Mouse (Mus musculus): ENCODE measurements around the gene Ssu72. TPM values are rescaled to one million over a fixed set of nuclear protein-coding genes. Genes with fewer than 3 reads are reported as not detected.

Gene Ssu72
- polyA plus RNA-seq, 1 experiment from 2014 or later = 169 TPM

DNA sequence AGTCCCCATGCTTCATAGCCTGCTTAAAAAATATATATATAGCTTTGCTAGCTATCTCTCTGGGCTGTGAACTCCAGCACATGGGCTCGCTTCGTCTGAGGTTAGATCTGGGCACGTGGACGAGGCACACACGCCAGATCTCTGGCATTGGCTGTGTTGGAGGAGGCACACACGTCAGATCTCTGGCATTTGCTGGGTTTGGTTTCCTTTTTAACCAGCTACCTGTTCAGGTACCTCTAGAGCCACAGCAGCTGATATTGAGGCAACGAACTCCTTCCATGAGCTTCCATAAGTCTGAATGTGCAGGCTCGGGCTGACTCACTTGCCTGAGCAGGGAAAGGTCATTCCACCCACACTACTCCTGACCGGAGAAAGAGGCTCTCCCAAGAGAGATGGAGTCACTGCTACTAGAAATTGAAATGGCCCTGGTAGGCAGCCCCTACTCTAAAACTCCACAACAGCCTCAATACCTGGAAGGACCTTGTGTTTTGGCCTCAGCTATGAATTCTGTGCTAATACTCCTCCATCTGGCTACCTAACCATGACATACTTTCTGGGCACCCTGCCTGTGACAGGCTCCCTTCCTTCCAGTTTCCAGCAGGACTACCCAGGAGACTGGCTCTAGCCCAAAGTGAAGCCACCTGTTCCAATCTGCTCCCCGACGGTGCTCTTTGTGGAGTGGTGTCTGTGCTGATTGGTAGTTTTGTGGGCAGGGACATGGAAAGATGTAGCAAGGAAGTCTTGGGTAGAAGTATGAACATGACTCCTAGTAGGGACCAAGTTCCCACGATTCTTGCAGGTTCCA lies 13.8 kb upstream of the Ssu72 start:
- 85% methylated on average over 12 of the region's 12 CpGs for WGBS

DNA sequence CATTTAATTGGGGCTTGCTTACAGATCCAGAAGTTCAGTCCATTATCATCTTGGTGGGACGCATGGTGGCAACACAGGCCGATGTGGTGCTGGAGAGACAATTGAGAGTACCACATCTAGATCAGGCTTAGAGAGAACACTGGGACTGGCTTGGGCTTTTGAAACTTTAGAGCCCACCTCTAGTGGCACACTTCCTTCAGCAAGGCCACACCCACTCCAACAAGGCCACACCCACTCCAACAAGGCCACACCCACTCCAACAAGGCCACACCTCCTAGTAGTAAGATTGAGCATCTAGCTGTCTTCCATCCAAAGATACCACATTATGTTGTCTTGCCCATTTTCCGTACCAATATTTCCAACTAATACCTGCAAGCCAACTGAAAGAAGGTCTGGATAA lies 12.2 kb upstream of the Ssu72 start:
- WGBS = 95% methylated on average over 3 of the region's 3 CpGs
- Histone ChIP-seq H3K36me3 (no peaks in the 10 kb centered on the region), H3K4me1 (peaks cover 19% of the 10 kb centered on the region), H3K27me3 (ENCODE audit: low read depth, poor library complexity, severe bottlenecking) (peaks cover 45% of the 10 kb centered on the region), H3K4me3 (no peak overlapping the region), H3K9me3 (replicated peaks) (no peaks in the 10 kb centered on the region), H3K27ac (replicated peaks) (no peak overlapping the region)
- DNase-seq (ENCODE audit: low spot score) = no peak

More for the DNA sequence above, 13.8 kb upstream of the Ssu72 start:
- Histone ChIP-seq H3K36me3 (no peaks in the 10 kb centered on the region), H3K4me1 (peaks cover 19% of the 10 kb centered on the region), H3K4me3 (no peak overlapping the region), H3K27ac (replicated peaks) (no peak overlapping the region), H3K9me3 (replicated peaks) (no peaks in the 10 kb centered on the region), H3K27me3 (ENCODE audit: low read depth, poor library complexity, severe bottlenecking) (peaks cover 30% of the 10 kb centered on the region)
- no peak for DNase-seq (ENCODE audit: low spot score)

DNA sequence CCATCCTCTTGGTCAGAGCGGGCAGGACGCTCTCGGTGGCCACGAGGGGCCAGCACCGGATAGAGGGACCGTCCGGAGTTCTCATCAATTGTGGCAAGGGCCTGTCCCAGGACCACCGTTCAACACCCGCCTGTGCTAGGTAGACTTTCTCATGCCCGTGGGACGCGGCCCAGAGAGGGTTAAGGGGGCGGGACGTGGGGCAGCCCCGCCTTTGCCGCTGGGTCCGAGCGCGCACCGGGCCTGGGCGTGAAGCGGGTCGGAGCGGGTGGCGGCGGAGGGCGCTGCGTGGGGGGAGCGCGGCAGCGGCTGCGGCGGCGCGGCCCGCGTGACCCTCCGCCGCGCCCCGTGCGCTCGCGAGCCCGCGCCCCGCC lies 10.5 kb upstream of the Ssu72 start, which contains the start of gene Fndc10:
Fndc10 (plus strand) TSS at position 232 of the 371 bp plus-strand sequence.
- DNase-seq (ENCODE audit: low spot score) = peak; percentile 74
- peaks cover 45% of the 10 kb centered on the region for H3K27me3 ChIP-seq (ENCODE audit: low read depth, poor library complexity, severe bottlenecking)
- H3K9me3 ChIP-seq (replicated peaks) = no peaks in the 10 kb centered on the region
- WGBS = 2% methylated on average over 47 of the region's 47 CpGs
- H3K36me3 ChIP-seq = no peaks in the 10 kb centered on the region
- H3K27ac ChIP-seq (replicated peaks) = peak within 1 kb of the TSS; percentile 83
- H3K4me3 ChIP-seq = peak within 1 kb of the TSS; percentile 81
- H3K4me1 ChIP-seq = peaks cover 19% of the 10 kb centered on the region

DNA sequence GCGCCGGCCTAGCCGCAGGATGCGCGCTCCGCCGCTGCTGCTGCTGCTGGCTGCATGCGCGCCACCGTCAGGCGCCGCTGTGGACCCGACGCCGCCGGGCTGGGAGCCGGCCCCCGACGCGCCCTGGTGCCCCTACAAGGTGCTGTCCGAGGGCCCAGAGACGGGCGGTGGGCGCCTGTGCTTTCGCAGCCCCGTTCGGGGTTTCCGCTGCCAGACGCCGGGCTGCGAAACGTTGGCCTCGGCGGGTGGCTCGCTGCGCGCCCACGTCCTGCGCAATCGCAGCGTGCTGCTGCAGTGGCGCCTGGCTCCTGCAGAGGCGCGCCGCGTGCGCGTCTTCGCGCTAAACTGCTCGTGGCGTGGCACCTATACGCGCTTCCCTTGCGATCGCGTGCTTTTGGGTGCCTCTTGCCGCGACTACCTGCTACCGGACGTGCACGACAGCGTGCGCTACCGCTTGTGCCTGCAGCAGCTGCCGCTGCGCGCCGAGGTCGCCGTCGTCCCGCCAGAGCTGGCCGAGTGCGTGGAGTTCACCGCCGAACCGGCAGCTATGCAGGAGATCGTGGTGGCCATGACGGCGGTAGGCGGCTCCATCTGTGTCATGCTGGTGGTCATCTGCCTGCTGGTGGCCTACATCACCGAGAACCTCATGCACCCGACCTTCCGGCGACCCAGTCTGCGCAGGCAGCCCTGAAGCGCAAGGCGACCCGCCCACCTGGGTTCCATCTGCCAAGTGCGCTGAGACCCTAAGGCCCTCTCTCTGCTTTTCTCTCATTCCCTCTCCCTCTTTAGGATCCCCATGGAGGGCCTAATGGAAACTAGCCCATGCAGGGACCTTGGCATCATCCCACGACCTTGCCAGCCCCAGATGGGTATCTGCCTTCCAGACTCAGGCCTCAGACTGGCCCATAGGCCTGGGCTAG lies 9.9 kb upstream of the Ssu72 start:
- peak; percentile 64 for DNase-seq (ENCODE audit: low spot score)
- peak overlapping the region; percentile 83 for H3K27ac ChIP-seq (replicated peaks)
- 2% methylated on average over 92 of the region's 92 CpGs for WGBS
- no peaks in the 10 kb centered on the region for H3K36me3 ChIP-seq
- H3K27me3 ChIP-seq (ENCODE audit: low read depth, poor library complexity, severe bottlenecking) = peaks cover 45% of the 10 kb centered on the region
- H3K4me1 ChIP-seq = peaks cover 19% of the 10 kb centered on the region
- H3K4me3 ChIP-seq = peak overlapping the region; percentile 81
- no peaks in the 10 kb centered on the region for H3K9me3 ChIP-seq (replicated peaks)

DNA sequence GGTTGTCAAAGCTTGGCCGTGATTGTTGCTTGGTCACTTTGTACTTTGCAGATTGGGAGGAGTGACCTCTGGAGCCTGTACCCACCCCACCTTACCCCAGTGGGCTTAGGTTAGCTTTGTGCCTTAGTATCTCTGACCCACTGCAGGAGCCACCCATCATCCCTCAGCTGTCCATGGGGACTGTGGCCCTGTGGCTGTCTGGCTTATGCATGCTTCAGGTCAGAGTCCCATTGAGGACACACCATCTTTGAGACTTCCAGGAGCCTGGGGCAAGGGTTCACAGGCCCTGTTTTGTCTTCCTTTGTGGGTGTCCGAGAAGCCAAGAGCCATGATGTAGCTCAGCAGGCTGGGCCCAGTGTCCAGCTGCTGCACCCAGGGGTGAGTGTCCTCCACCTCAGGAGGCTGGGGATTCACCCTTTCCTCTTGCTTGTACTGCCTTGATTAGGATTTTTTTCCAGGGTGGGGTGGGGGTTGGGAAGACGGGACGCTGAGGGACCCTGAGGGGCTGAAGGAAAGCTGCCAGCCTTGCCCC lies 9.0 kb upstream of the Ssu72 start:
- DNase-seq (ENCODE audit: low spot score) = no peak
- peak overlapping the region; percentile 81 for H3K4me3 ChIP-seq
- no peaks in the 10 kb centered on the region for H3K9me3 ChIP-seq (replicated peaks)
- WGBS = 80% methylated on average over 4 of the region's 4 CpGs
- no peak overlapping the region for H3K27ac ChIP-seq (replicated peaks)
- peaks cover 45% of the 10 kb centered on the region for H3K27me3 ChIP-seq (ENCODE audit: low read depth, poor library complexity, severe bottlenecking)
- H3K36me3 ChIP-seq = no peaks in the 10 kb centered on the region
- H3K4me1 ChIP-seq = peaks cover 19% of the 10 kb centered on the region

DNA sequence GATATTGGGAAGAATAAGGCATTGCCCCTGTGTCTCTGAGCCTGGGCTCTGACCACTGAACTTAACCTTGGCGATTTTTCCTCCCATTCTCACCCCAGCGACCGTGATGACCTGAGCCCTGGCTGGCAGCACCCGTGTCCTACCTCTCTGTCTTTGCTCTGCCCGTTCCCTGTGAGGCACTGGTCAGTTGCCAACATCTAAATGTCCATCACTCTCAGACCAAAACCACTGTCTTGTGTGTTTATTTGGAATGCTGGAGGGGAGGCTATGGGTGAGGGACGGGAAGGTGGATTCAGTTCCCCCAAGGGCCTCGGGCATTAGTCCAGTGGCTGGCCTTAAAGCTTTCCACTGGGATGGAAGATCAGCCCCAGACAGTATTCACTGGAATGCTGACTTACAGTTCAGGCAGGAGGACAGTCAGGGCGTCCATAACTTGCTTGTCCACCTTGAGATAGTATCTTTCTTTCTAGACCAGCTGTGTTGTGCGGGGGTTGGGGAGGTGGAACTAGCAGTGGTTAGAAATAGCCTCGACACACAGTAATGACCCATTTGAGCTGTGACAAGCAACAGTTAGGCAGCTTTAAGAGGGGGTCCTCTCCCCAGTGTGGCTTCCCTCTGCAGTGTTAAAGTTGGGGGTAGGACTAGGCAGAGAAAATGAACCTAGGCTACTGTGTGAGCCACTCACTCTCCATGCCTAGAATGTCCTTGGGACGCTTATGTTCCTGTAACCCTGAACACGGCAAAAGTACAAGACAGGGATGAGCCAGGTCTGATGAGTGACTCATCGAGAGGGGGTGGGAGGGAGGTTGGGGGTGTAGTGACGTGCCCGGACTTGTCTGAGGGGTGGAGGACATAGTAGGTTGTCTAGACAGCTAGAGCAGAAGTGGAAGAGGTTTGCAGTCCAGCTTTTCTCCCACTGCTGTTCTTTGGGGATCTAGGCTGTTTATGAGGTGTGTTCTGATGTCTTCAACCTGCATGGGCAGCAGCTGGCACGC lies 8.0 kb upstream of the Ssu72 start:
- H3K27me3 ChIP-seq (ENCODE audit: low read depth, poor library complexity, severe bottlenecking) = peaks cover 45% of the 10 kb centered on the region
- 0 out of 2 replicates have a peak overlapping the region, but pooled peaks have one; percentile 81 for H3K4me3 ChIP-seq
- 83% methylated on average over 16 of the region's 16 CpGs for WGBS
- no peaks in the 10 kb centered on the region for H3K9me3 ChIP-seq (replicated peaks)
- H3K27ac ChIP-seq (replicated peaks) = no peak overlapping the region
- H3K4me1 ChIP-seq = peaks cover 19% of the 10 kb centered on the region
- no peaks in the 10 kb centered on the region for H3K36me3 ChIP-seq
- DNase-seq (ENCODE audit: low spot score) = no peak

DNA sequence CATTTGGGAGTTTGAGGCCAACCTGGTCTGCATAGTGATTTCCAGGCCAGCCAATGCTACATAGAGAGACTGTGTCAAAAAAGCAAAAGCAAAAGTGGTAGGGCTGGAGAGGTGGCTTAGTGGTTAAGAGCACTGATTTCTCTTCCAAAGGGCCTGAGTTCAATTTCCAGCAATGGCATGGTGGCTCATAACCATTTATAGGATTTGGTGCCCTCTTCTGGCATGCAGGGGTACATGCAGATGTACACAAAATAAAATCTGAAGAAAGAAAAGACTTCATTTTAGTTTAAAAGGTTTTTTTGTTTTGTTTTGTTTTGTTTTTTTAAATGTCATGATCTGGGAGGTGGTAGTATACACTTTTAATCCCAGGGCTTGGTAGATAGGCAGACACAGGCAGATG lies 4.2 kb upstream of the Ssu72 start:
- H3K27me3 ChIP-seq (ENCODE audit: low read depth, poor library complexity, severe bottlenecking) = peaks cover 19% of the 10 kb centered on the region
- no peaks in the 10 kb centered on the region for H3K36me3 ChIP-seq
- no peaks in the 10 kb centered on the region for H3K9me3 ChIP-seq (replicated peaks)
- H3K4me1 ChIP-seq = peaks cover 9% of the 10 kb centered on the region
- DNase-seq (ENCODE audit: low spot score) = no peak
- no peak overlapping the region for H3K4me3 ChIP-seq
- H3K27ac ChIP-seq (replicated peaks) = no peak overlapping the region

DNA sequence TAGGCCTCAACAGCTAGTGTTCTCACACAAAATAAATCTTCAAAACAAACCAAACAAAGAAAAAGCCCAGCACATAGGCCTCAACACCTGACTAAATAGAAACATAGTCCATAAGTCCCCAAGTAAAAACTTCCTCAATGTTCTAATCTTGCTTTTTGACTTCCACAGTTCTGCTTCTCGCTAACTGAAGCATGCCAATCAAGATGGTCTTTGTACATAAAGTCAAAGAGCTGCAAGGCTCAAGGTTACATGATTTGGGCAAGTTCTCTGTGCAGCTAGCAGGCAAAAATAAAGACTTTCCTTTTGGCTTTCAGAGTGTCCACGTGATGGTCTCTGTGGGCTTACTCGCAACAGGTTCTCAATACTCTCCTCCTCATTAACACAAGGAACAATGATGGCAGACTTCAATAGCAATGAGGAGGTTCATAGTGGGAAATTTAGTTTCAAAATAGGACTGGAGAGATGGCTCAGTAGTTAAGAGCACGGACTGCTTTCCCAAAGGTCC lies 1.1 kb upstream of the Ssu72 start:
- no peak for DNase-seq (ENCODE audit: low spot score)
- peaks cover 18% of the 10 kb centered on the region for H3K4me1 ChIP-seq
- H3K36me3 ChIP-seq = no peaks in the 10 kb centered on the region; the same call in 1 of the 2 replicates
- no peaks in the 10 kb centered on the region for H3K9me3 ChIP-seq (replicated peaks)
- no peak overlapping the region for H3K27ac ChIP-seq (replicated peaks)
- H3K27me3 ChIP-seq (ENCODE audit: low read depth, poor library complexity, severe bottlenecking) = no peaks in the 10 kb centered on the region
- no peak overlapping the region for H3K4me3 ChIP-seq
- WGBS = 96% methylated on average over 4 of the region's 4 CpGs

DNA sequence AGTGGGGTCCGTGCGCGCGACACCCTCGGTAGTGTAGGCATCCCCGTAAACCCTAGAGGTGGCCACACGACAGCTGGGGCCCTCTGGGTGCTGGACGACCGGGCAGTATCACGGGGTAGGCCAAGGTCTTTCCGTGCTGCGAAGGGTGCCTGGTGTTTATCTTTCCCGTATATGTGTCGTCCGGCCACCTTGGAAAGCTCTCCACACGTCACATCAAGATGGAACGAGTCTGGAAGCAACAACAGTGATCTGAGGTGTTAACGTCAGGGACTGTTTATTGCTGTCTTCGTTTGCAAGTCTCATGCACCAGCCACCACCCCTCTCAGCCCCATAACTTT lies 961 bp downstream of the Ssu72 start:
- H3K27me3 ChIP-seq (ENCODE audit: low read depth, poor library complexity, severe bottlenecking) = no peaks in the 10 kb centered on the region
- H3K9me3 ChIP-seq (replicated peaks) = no peaks in the 10 kb centered on the region
- peaks cover 20% of the 10 kb centered on the region for H3K4me1 ChIP-seq
- DNase-seq (ENCODE audit: low spot score) = no peak
- H3K36me3 ChIP-seq = peaks cover 5% of the 10 kb centered on the region; the same call in 1 of the 2 replicates
- whole genome bisulfite sequencing = under 1% methylated on average over 19 of the region's 19 CpGs
- peak overlapping the region; percentile 93 for H3K27ac ChIP-seq (replicated peaks)
- peak overlapping the region; percentile 100 for H3K4me3 ChIP-seq

DNA sequence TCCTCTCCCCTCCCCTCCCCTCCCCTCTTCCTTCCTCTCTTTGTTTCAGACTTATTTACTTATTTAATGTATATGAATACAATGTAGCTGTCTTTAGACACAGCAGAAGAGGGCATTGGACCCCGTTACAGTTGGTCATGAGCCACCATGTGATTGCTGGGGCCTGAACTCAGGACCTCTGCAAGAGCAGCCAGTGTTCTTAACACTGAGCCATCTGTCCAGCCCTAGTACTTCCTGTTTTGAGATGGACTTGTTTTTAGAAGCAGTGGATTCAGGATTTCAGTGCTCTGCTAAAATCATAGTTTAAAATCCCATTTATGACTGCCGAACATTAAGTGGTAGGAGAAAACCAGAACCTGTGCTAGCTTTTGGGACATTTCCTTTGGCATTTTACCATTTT lies 4.0 kb downstream of the Ssu72 start:
- no peak for DNase-seq (ENCODE audit: low spot score)
- 91% methylated on average over 2 of the region's 2 CpGs for WGBS
- no peak overlapping the region for H3K4me3 ChIP-seq
- peaks cover 20% of the 10 kb centered on the region for H3K4me1 ChIP-seq
- no peaks in the 10 kb centered on the region for H3K27me3 ChIP-seq (ENCODE audit: low read depth, poor library complexity, severe bottlenecking)
- no peaks in the 10 kb centered on the region for H3K9me3 ChIP-seq (replicated peaks)
- H3K27ac ChIP-seq (replicated peaks) = no peak overlapping the region
- peaks cover 9% of the 10 kb centered on the region; the same call in 1 of the 2 replicates for H3K36me3 ChIP-seq

DNA sequence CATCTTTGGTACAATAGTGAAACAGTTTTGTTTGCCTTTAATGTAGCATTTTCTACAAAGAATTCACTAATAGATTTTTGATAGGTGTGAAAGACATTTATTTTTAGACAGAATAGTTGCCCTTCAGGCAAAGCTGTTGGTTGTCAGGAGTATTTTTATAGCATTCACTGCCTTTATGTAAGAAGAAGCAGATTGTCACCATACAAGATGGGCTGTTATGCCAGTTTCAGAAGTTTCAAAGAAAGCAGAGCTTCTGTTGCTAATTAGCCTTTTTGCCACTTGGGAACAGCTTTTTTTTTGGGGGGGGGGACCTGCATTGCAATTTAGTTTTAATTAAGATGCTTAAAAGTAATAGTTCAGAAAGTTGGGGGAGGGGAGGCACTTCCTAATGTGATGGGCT lies 4.4 kb downstream of the Ssu72 start:
- Histone ChIP-seq H3K4me3 (no peak overlapping the region), H3K27me3 (ENCODE audit: low read depth, poor library complexity, severe bottlenecking) (no peaks in the 10 kb centered on the region), H3K27ac (replicated peaks) (no peak overlapping the region), H3K36me3 (peaks cover 11% of the 10 kb centered on the region), H3K9me3 (replicated peaks) (no peaks in the 10 kb centered on the region), H3K4me1 (peaks cover 19% of the 10 kb centered on the region)
- no peak for DNase-seq (ENCODE audit: low spot score)

All from midbrain, embryonic 10.5 days (tissue).